Mouse (Mus musculus) intestine, embryonic 14.5 days (tissue): ENCODE data around the gene Ptcra. TPM values are rescaled to one million over a fixed set of nuclear protein-coding genes. Genes with fewer than 3 reads are reported as not detected.

Source experiments
- ATAC-seq: fragments of 200-750 bp; cut with Nextera tagmentation; replicated peaks from 2 replicates; pipeline ENCODE4 v1.8.0; 2017; ENCODE audit warnings: low read depth, moderate number of reproducible peaks, moderate TSS enrichment, moderate library complexity; ENCODE audit not compliant: low FRiP score, low TSS enrichment
- DNase-seq: peaks from one replicate; pipeline ENCODE4 v3.0.0-alpha.2; 2018; ENCODE audit warnings: low spot score
- H3K27ac ChIP-seq: fragments of 300-500 bp; sonication (generic); 2 replicates; pipeline ENCODE4 v1.5.1; 2014; ENCODE audit warnings: low read depth, mild to moderate bottlenecking, control low read depth
- H3K27me3 ChIP-seq: fragments of 300-500 bp; sonication (generic); replicated peaks from 2 replicates; pipeline ENCODE4 v1.6.1; 2014; ENCODE audit warnings: low read length, control low read depth; ENCODE audit not compliant: control insufficient read depth, insufficient read depth
- H3K36me3 ChIP-seq: fragments of 300-500 bp; sonication (generic); 2 replicates; pipeline ENCODE4 v1.6.1; 2014; ENCODE audit warnings: low read length, control low read depth; ENCODE audit not compliant: control insufficient read depth, insufficient read depth
- H3K4me1 ChIP-seq: fragments of 300-500 bp; sonication (generic); replicated peaks from 2 replicates; pipeline ENCODE4 v1.6.1; 2014; ENCODE audit warnings: low read length, control low read depth, mixed read lengths; ENCODE audit not compliant: control insufficient read depth, insufficient read depth
- H3K4me2 ChIP-seq: fragments of 300-500 bp; sonication (generic); 2 replicates; pipeline ENCODE4 v1.6.1; 2014; ENCODE audit warnings: low read length
- H3K4me3 ChIP-seq: fragments of 300-500 bp; sonication (generic); 2 replicates; pipeline ENCODE4 v1.5.1; 2014; ENCODE audit warnings: low read depth, low read length, control low read depth, mixed read lengths
- H3K9ac ChIP-seq: fragments of 300-500 bp; sonication (generic); 2 replicates; pipeline ENCODE4 v1.6.1; 2014; ENCODE audit warnings: mild to moderate bottlenecking, low read length
- H3K9me3 ChIP-seq: fragments of 300-500 bp; sonication (generic); 2 replicates; pipeline ENCODE4 v1.6.1; 2016; ENCODE audit warnings: low read length, control low read depth; ENCODE audit not compliant: control insufficient read depth
- WGBS: fragments of 180-500 bp; shearing (Covaris S2); extraction: QIAGEN DNeasy Blood & Tissue Kit; methylation state at CpG from one replicate; pipeline ENCODE4 v1.1.7; 2014; 5-methylcytosine and 5-hydroxymethylcytosine counted together
- polyA plus RNA-seq: library from polyadenylated mRNA; unstranded; fragments of >200 nt; fragmentation: Nextera tagmentation; extraction: Ambion mirVana; gene quantifications from 2 replicates; pipeline ENCODE4 v1.2.1, GENCODE M21; 2014

Gene Ptcra
- polyA plus RNA-seq, 1 experiment from 2014 or later: 0.69 TPM

- Histone ChIP-seq H3K4me2 (no peak overlapping the region), H3K27ac (no peak overlapping the region), H3K4me3 (no peak overlapping the region), H3K36me3 (peaks cover 38% of the 10 kb centered on the region), H3K27me3 (peaks cover 18% of the 10 kb centered on the region), H3K9me3 (no peaks in the 10 kb centered on the region), H3K4me1 (no peaks in the 10 kb centered on the region), H3K9ac (no peak overlapping the region)
- 90% methylated on average over 26 of the region's 26 CpGs for WGBS
- ATAC-seq (no peak), DNase-seq (no peak)
These were observed 37.5 kb downstream of the Ptcra start for GRCm38 (mm10) chr17:46725731-46726645.

- Histone ChIP-seq H3K9ac (no peak overlapping the region), H3K36me3 (peaks cover 38% of the 10 kb centered on the region), H3K4me1 (no peaks in the 10 kb centered on the region), H3K4me2 (no peak overlapping the region), H3K27ac (no peak overlapping the region), H3K4me3 (no peak overlapping the region), H3K27me3 (peaks cover 18% of the 10 kb centered on the region), H3K9me3 (no peaks in the 10 kb centered on the region)
- no peak for DNase-seq
- no peak for ATAC-seq
- WGBS: 53% methylated on average over 9 of the region's 9 CpGs
These were observed 38.2 kb downstream of the Ptcra start for GRCm38 (mm10) chr17:46725273-46725672.

- WGBS: 84% methylated on average over 20 of the region's 20 CpGs
- Histone ChIP-seq H3K4me1 (no peaks in the 10 kb centered on the region), H3K9ac (no peak overlapping the region), H3K27me3 (peaks cover 16% of the 10 kb centered on the region), H3K36me3 (peaks cover 38% of the 10 kb centered on the region), H3K27ac (no peak overlapping the region), H3K4me2 (no peak overlapping the region), H3K9me3 (no peaks in the 10 kb centered on the region), H3K4me3 (no peak overlapping the region)
- ATAC-seq (no peak), DNase-seq (no peak)
These were observed 38.9 kb downstream of the Ptcra start for GRCm38 (mm10) chr17:46724477-46725084.

DNA sequence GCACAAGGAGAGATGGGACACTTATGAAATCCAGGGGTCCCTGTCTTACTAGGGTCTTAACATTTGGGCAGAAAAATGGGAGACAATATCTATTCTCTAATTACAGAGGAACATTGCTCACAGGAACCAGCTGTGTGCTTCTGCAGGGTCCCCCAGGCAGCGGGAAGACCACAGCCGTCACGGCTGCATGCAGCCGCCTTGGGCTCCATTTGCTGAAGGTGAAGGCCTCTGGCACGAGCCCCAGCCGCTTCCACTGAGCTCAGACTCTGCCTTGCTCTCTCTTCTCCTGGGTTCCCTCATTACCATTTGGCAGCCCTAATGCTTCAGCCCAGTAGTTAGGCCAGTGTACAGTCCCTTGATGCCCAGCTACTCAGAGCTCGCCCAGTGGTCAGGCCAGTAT lies 42.4 kb downstream of the Ptcra start:
- DNase-seq (no peak), ATAC-seq (no peak)
- Histone ChIP-seq H3K36me3 (peaks cover 41% of the 10 kb centered on the region), H3K4me3 (no peak overlapping the region), H3K9ac (no peak overlapping the region), H3K4me1 (no peaks in the 10 kb centered on the region), H3K27me3 (no peaks in the 10 kb centered on the region), H3K9me3 (no peaks in the 10 kb centered on the region), H3K27ac (no peak overlapping the region), H3K4me2 (no peak overlapping the region)
- 82% methylated on average over 7 of the region's 7 CpGs for WGBS

GRCm38 (mm10) chr17:46714756-46715481 lies 48.6 kb downstream of the Ptcra start:
- H3K4me3 ChIP-seq: no peak overlapping the region
- H3K4me1 ChIP-seq: peaks cover 11% of the 10 kb centered on the region; the same call in 1 of the 2 replicates
- ATAC-seq (no peak), DNase-seq (no peak)
- WGBS: 94% methylated on average over 11 of the region's 11 CpGs
- no peaks in the 10 kb centered on the region for H3K9me3 ChIP-seq
- H3K4me2 ChIP-seq: no peak overlapping the region
- H3K27me3 ChIP-seq: no peaks in the 10 kb centered on the region
- H3K9ac ChIP-seq: no peak overlapping the region
- H3K27ac ChIP-seq: no peak overlapping the region
- H3K36me3 ChIP-seq: peaks cover 30% of the 10 kb centered on the region

GRCm38 (mm10) chr17:46713849-46714248 lies 49.7 kb downstream of the Ptcra start:
- DNase-seq: no peak
- H3K9me3 ChIP-seq: no peaks in the 10 kb centered on the region
- 88% methylated on average over 9 of the region's 9 CpGs for WGBS
- peaks cover 11% of the 10 kb centered on the region; the same call in 1 of the 2 replicates for H3K4me1 ChIP-seq
- no peak for ATAC-seq
- H3K4me2 ChIP-seq: no peak overlapping the region
- H3K36me3 ChIP-seq: peaks cover 30% of the 10 kb centered on the region
- no peaks in the 10 kb centered on the region for H3K27me3 ChIP-seq
- no peak overlapping the region for H3K27ac ChIP-seq
- H3K4me3 ChIP-seq: no peak overlapping the region
- no peak overlapping the region for H3K9ac ChIP-seq

- ATAC-seq: no peak
- 69% methylated on average over 7 of the region's 7 CpGs for WGBS
- H3K9me3 ChIP-seq: no peaks in the 10 kb centered on the region
- H3K4me1 ChIP-seq: peaks cover 11% of the 10 kb centered on the region; the same call in 1 of the 2 replicates
- peak overlapping the region; percentile 88 for H3K9ac ChIP-seq
- no peaks in the 10 kb centered on the region for H3K27me3 ChIP-seq
- peak overlapping the region; percentile 72 for H3K4me3 ChIP-seq
- peak overlapping the region; percentile 97 for H3K4me2 ChIP-seq
- DNase-seq: no peak
- no peak overlapping the region for H3K27ac ChIP-seq
- H3K36me3 ChIP-seq: peaks cover 30% of the 10 kb centered on the region
These were observed 51.1 kb downstream of the Ptcra start for GRCm38 (mm10) chr17:46712442-46712841.

- H3K9ac ChIP-seq: peak overlapping the region; percentile 88
- H3K4me3 ChIP-seq: peak overlapping the region; percentile 72
- 1% methylated on average over 60 of the region's 76 CpGs for WGBS
- H3K27me3 ChIP-seq: no peaks in the 10 kb centered on the region
- H3K27ac ChIP-seq: peak overlapping the region; percentile 23; the same call in 1 of the 2 replicates
- H3K4me2 ChIP-seq: peak overlapping the region; percentile 97
- peaks cover 30% of the 10 kb centered on the region for H3K36me3 ChIP-seq
- DNase-seq: peak; percentile 62
- no peaks in the 10 kb centered on the region for H3K9me3 ChIP-seq
- peaks cover 11% of the 10 kb centered on the region; the same call in 1 of the 2 replicates for H3K4me1 ChIP-seq
- ATAC-seq: peak; percentile 66
These were observed 51.8 kb downstream of the Ptcra start for GRCm38 (mm10) chr17:46711612-46712271.
